Mouse (Mus musculus): ENCODE data around the gene Vwa1. TPM values are rescaled to one million over a fixed set of nuclear protein-coding genes. Genes with fewer than 3 reads are reported as not detected.
"Not testable (repeated sequence)": the region's sequence is repeated elsewhere in the genome, so short reads cannot be mapped to it uniquely, and the experiment has no call there.

Vwa1 gene
- polyA plus RNA-seq, 1 experiment: 31.8 TPM

- DNase-seq (ENCODE audit: extremely low spot score in 1 of 2, low spot score in 1 of 2): no peak
These were observed 27.7 kb downstream of the Vwa1 start for GRCm38 (mm10) chr4:155746575-155747490.

GRCm38 (mm10) chr4:155746036-155746548 lies 28.4 kb downstream of the Vwa1 start:
- DNase-seq (ENCODE audit: extremely low spot score in 1 of 2, low spot score in 1 of 2): no peak

DNA sequence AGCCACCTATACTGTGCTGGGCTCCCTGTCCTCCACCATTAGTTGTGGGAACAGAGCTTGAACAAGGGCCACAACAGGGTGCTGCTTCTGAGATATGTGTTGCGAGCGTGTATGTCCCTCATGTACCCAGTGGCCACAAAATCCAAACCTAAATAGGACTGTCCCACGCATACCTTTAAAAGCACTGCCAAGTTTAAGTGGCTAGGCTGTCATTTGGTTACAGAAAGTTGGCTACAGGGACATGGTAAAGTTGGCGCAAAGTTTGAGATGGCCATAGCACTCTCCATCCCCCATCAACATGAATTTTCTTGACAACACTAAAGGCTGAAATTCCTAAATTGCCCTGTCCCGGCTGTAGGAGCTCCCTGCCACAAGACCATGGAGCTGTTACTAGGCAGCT lies 29.4 kb downstream of the Vwa1 start:
- no peak for DNase-seq (ENCODE audit: extremely low spot score in 1 of 2, low spot score in 1 of 2)

GRCm38 (mm10) chr4:155744474-155744873 lies 30.0 kb downstream of the Vwa1 start:
- DNase-seq (ENCODE audit: extremely low spot score in 1 of 2, low spot score in 1 of 2): no peak

DNA sequence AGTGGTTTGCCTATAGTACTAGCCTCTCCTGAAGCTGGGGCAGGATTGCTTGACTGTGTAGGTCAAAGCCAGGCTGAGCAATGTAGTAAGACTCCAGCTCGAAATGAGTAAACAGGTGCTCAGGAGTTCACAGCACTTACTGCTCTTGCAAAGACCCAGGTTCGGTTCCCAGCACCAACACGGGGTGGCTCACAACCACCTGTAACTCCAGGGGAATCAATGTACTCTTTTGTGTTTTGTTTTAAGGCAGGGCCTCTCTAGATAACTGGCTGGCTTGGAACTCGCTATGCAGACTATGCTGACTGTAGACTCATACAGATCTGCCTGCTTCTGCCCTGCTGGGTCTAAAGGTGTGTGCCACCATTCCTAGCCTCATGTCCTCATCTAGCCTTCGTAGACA lies 31.8 kb downstream of the Vwa1 start:
- DNase-seq (ENCODE audit: extremely low spot score in 1 of 2, low spot score in 1 of 2): no peak

GRCm38 (mm10) chr4:155740681-155741080 lies 33.8 kb downstream of the Vwa1 start:
- DNase-seq (ENCODE audit: extremely low spot score in 1 of 2, low spot score in 1 of 2): not testable (repeated sequence)

GRCm38 (mm10) chr4:155739741-155740636 lies 34.5 kb downstream of the Vwa1 start:
- no peak for DNase-seq (ENCODE audit: extremely low spot score in 1 of 2, low spot score in 1 of 2)

DNA sequence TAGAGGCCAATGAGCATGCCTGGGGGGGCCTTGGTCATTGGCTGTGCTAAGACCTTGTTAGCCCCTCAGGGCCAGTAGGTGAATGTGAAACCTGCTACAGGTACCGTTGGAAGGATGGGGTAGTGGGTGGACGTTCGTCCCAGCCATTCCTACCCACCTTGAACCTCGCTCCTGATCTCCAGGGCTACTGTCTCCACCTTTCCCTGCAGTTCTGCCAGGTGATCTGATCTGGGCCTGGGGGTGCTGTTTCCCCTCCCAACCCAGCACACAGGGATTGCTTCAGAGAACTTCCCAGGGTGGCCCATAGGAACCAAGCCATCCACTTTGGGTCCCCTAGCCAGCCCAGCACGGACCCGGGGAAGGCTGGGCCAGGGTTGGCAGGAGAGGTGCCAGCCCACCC lies 35.3 kb downstream of the Vwa1 start:
- no peak for DNase-seq (ENCODE audit: extremely low spot score in 1 of 2, low spot score in 1 of 2)

DNA sequence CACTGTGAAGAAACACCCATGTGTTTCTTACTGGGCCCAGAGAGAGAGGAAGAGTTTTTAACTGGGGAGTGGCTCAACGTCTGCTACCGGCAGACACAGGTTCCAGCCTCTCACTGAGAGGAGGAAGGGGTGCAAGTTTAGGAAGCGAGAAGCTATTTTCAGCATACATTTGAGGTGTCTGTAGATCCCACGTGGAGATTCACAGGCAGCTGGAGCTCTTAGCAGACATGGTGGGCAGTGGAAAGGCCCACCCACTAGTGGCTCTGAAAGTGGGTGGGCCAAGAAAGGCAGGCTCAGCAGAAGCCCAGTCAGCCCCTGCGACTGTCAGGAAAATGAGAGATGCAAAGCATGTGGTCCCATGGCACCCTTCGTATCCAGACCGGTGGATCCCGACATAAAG lies 36.2 kb downstream of the Vwa1 start:
- peak in 1 of 2 experiments; percentile 59 for DNase-seq (ENCODE audit: extremely low spot score in 1 of 2, low spot score in 1 of 2)

- no peak for DNase-seq (ENCODE audit: extremely low spot score in 1 of 2, low spot score in 1 of 2)
These were observed 38.1 kb downstream of the Vwa1 start for GRCm38 (mm10) chr4:155736421-155736820.

DNA sequence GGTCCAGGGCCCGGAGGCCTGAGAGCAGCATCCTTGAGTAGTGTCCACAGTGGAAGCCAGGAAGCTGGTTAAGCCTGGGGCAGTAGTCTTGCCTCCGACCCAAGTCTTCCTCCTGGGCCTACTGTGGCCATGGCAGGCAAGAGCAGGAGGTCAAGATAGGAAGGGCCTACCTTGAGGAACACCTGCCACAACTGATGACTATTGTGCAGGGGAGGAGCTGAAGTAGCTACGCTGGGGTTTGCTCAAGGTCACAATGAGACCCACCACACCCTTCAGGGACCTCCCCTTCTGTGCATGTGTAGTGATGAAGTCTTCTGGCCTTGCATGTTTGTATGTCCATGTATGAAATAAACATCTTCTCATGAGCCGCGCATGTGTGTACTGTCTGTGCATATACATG lies 38.7 kb downstream of the Vwa1 start:
- DNase-seq (ENCODE audit: extremely low spot score in 1 of 2, low spot score in 1 of 2): no peak

GRCm38 (mm10) chr4:155734951-155735702 lies 39.4 kb downstream of the Vwa1 start:
- peak in 1 of 2 experiments; percentile 44 for DNase-seq (ENCODE audit: extremely low spot score in 1 of 2, low spot score in 1 of 2)

GRCm38 (mm10) chr4:155734350-155734941 lies 40.1 kb downstream of the Vwa1 start, which contains the start of gene Tmem240:
Gene Tmem240, plus strand, starts transcription at chr4:155734800.
- peak; percentile 84 to 87 for DNase-seq (ENCODE audit: extremely low spot score in 1 of 2, low spot score in 1 of 2)

GRCm38 (mm10) chr4:155733267-155733666 lies 41.2 kb downstream of the Vwa1 start:
- no peak for DNase-seq (ENCODE audit: extremely low spot score in 1 of 2, low spot score in 1 of 2)

DNA sequence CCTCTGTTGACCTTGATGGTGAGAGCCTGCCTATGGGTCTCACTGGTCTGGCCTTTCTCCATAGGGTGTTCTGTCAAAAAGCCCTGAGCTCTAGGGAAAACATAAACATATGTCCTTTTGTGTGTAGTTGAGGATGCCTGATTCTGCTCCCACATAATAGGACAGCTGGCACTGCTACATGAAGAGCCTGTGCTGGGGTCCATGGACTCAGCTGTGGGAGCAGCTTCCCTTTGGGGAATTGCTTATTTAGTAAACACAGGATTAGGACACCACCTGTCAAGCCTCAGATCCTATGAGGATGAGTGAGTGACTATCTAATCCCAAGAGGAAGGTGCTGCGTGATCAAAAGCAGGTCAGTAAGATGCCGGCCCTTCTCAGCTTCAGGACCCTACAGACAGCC lies 46.5 kb downstream of the Vwa1 start:
- DNase-seq (ENCODE audit: extremely low spot score in 1 of 2, low spot score in 1 of 2): no peak

- DNase-seq (ENCODE audit: extremely low spot score in 1 of 2, low spot score in 1 of 2): peak in 1 of 2 experiments; percentile 33
These were observed 52.8 kb downstream of the Vwa1 start for GRCm38 (mm10) chr4:155721668-155722083.

Measured in frontal cortex, adult 2 months (tissue).